Comparison of ENCODE assay signal across 9 mouse cellular contexts in the genomic region with DNA sequence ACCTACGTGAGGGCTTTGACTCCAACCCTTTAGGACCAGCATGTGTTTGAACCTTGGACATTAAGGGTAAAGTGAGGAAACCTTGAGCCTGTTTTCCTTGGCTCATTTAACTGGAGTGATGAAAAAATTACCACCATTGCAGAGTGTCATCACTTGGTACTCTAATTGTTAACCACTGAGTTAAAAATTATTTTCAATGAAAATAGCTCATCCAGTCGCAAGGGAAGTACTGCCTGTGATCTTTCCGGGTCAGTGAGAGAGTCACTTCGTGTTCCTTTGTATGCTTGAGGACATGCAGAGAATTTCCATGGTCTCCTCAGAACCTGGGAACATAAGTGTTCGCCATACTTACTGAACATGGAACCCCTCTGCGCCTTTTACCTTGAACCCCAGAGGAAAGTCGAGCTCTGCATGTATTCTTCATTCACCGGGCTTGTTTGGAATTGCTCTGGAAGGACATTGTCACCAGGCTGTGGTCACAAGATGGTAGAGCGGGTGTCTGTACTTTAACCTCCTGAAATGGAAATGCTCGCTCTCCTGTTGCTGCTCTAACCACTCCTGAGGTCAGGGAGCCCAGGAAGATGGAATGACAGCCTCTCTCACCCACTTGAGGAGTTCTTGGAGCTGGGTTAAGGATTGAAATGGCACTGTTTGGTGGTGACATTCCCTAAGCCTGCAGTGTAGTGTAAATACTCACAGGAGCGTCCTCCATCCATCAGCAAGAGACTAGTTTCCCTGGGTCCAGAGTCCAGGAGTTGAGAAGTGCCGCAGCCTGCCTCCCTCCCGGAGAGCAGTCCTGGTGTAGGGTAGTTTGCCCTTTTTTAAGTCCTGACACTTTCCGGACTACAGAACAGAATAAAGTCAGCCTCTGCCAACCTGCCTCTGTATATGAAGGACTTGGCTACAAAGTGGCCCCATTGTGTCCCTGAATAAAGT.
DNase-seq lines count a peak whose midpoint lies in the region; ATAC-seq and TF ChIP-seq lines count a peak whose summit lies in the region.
"Had no signal": no experiment of that assay in that cellular context is flagged by ENCODE, and none has a peak within 500 bp of the region (broad histone marks: within the 10 kb centered on the region; RNA-seq: fewer than 3 reads in every experiment).

No protein-coding gene starts in this region.

- H3K27me3 ChIP-seq in hindbrain, embryonic 10.5 days (ENCODE audit: insufficient read depth, poor library complexity, severe bottlenecking) = no peaks in the 10 kb centered on the region
- no peaks in the 10 kb centered on the region for H3K27me3 ChIP-seq in hindbrain, postnatal 0 days (ENCODE audit: insufficient read depth, low read length)
- H3K27me3 ChIP-seq in kidney, embryonic 14.5 days (ENCODE audit: control insufficient read depth, insufficient read depth, low read length) = no peaks in the 10 kb centered on the region
- no peaks in the 10 kb centered on the region for H3K27me3 ChIP-seq in myocyte (ENCODE audit: control insufficient read depth, insufficient read depth, insufficient read length)
- H3K27me3 ChIP-seq: liver, embryonic 13.5 days had no signal

- H3K27ac ChIP-seq in hindbrain, embryonic 10.5 days = peak overlapping the region; percentile 57
- no peak overlapping the region for H3K27ac ChIP-seq in hindbrain, postnatal 0 days
- H3K27ac ChIP-seq in embryonic fibroblast, embryonic 13.5 days (ENCODE audit: insufficient read depth, low read length) = peak overlapping the region; percentile 16; the same call in 1 of the 2 replicates
- H3K27ac ChIP-seq in kidney, embryonic 14.5 days (ENCODE audit: low read depth, low read length) = peak overlapping the region; percentile 64
- H3K27ac ChIP-seq: liver, embryonic 13.5 days had no signal

- peaks cover 48% of the 10 kb centered on the region for H3K4me1 ChIP-seq in hindbrain, embryonic 10.5 days (replicated peaks)
- no peaks in the 10 kb centered on the region for H3K4me1 ChIP-seq in hindbrain, postnatal 0 days (ENCODE audit: insufficient read depth, low read length)
- peaks cover 24% of the 10 kb centered on the region for H3K4me1 ChIP-seq in embryonic fibroblast, embryonic 13.5 days (ENCODE audit: control insufficient read depth, insufficient read depth, low read length)
- H3K4me1 ChIP-seq in kidney, embryonic 14.5 days (ENCODE audit: control insufficient read depth, insufficient read depth, low read length) = peaks cover 32% of the 10 kb centered on the region

- H3K36me3 ChIP-seq in hindbrain, embryonic 10.5 days = no peaks in the 10 kb centered on the region
- no peaks in the 10 kb centered on the region for H3K36me3 ChIP-seq in hindbrain, postnatal 0 days (ENCODE audit: insufficient read depth, low read length)
- no peaks in the 10 kb centered on the region for H3K36me3 ChIP-seq in kidney, embryonic 14.5 days (ENCODE audit: control insufficient read depth, insufficient read depth, low read length)
- no peaks in the 10 kb centered on the region for H3K36me3 ChIP-seq in myocyte (ENCODE audit: control insufficient read depth, insufficient read depth)
- H3K36me3 ChIP-seq: liver, embryonic 13.5 days had no signal

- peaks cover 51% of the 10 kb centered on the region for H3K79me2 ChIP-seq in myocyte (ENCODE audit: control insufficient read depth, insufficient read depth)

- no peak overlapping the region for H3K4me3 ChIP-seq in hindbrain, embryonic 10.5 days
- no peak overlapping the region for H3K4me3 ChIP-seq in hindbrain, postnatal 0 days (ENCODE audit: low read length)
- no peak overlapping the region for H3K4me3 ChIP-seq in embryonic fibroblast, embryonic 13.5 days (ENCODE audit: insufficient read depth, low read length)
- no peak overlapping the region for H3K4me3 ChIP-seq in kidney, embryonic 14.5 days (ENCODE audit: low read length)
- H3K4me3 ChIP-seq in myocyte = no peak overlapping the region
- H3K4me3 ChIP-seq: liver, embryonic 13.5 days had no signal

- no peak for TF ChIP-seq POLR2A in embryonic fibroblast, embryonic 13.5 days (IDR thresholded peaks at IDR 0.05; ENCODE audit: low read depth, low read length)
- no peak for TF ChIP-seq POLR2A in myocyte (IDR thresholded peaks at IDR 0.05; ENCODE audit: insufficient read length, low read depth)

- ATAC-seq in hindbrain, postnatal 0 days = no peak
- ATAC-seq in kidney, embryonic 14.5 days (ENCODE audit: low FRiP score, low TSS enrichment) = peak; percentile 50

- TF ChIP-seq CTCF in hindbrain, postnatal 0 days (IDR thresholded peaks at IDR 0.05; ENCODE audit: low read depth) = no peak
- no peak for TF ChIP-seq CTCF in embryonic fibroblast, embryonic 13.5 days (IDR thresholded peaks at IDR 0.05; ENCODE audit: borderline replicate concordance, insufficient read depth, low read length)

- intact Hi-C loops in left cerebral cortex, postnatal 36 days (cut with DNase I) = no loop called here

- no peak overlapping the region for H3K9ac ChIP-seq in hindbrain, postnatal 0 days (replicated peaks; ENCODE audit: low read length)
- no peak overlapping the region for H3K9ac ChIP-seq in kidney, embryonic 14.5 days (ENCODE audit: low read depth, low read length)
- H3K9ac ChIP-seq: liver, embryonic 13.5 days had no signal

- 79% methylated on average over 14 of the region's 14 CpGs for WGBS in hindbrain, embryonic 10.5 days
- 81% methylated on average over 14 of the region's 14 CpGs for WGBS in hindbrain, postnatal 0 days
- WGBS in kidney, embryonic 14.5 days = 65% methylated on average over 14 of the region's 14 CpGs

- H3K4me2 ChIP-seq in hindbrain, postnatal 0 days (ENCODE audit: low read depth, low read length) = no peak overlapping the region
- peak overlapping the region; percentile 32; the same call in 1 of the 2 replicates for H3K4me2 ChIP-seq in kidney, embryonic 14.5 days (replicated peaks; ENCODE audit: low read depth, low read length)
- H3K4me2 ChIP-seq in myocyte (ENCODE audit: low read depth) = peak overlapping the region; percentile 18
- H3K4me2 ChIP-seq: liver, embryonic 13.5 days had no signal

- no peak for DNase-seq in hindbrain, embryonic 10.5 days (ENCODE audit: low spot score)
- no peak for DNase-seq in hindbrain, postnatal 0 days (ENCODE audit: low spot score)
- DNase-seq in left cerebral cortex, postnatal 36 days (ENCODE audit: low spot score in 2 of 2) = no peak
- no peak for DNase-seq in layer of hippocampus, postnatal 14 days (ENCODE audit: low spot score in 2 of 2)
- DNase-seq: cerebellum, postnatal 10 days; liver, embryonic 13.5 days had no signal

- H3K9me3 ChIP-seq in hindbrain, embryonic 10.5 days = no peaks in the 10 kb centered on the region
- H3K9me3 ChIP-seq in hindbrain, postnatal 0 days (ENCODE audit: low read length) = no peaks in the 10 kb centered on the region
- no peaks in the 10 kb centered on the region for H3K9me3 ChIP-seq in kidney, embryonic 14.5 days (ENCODE audit: control insufficient read depth, low read length)
- H3K9me3 ChIP-seq: liver, embryonic 13.5 days had no signal

- H3ac ChIP-seq in myocyte (ENCODE audit: control insufficient read depth, insufficient read length) = no peak overlapping the region

TF ChIP-seq in myocyte, 11 proteins besides CTCF, POLR2A, EP300 and RAD21:
- TF ChIP-seq TCF12 (IDR thresholded peaks at IDR 0.05; ENCODE audit: insufficient read depth, poor library complexity, severe bottlenecking) (no peak), CEBPB (IDR thresholded peaks at IDR 0.05; ENCODE audit: insufficient read depth, poor library complexity, severe bottlenecking) (no peak)
